ENCODE assay signal across 25 mouse cellular contexts in the genomic region with DNA sequence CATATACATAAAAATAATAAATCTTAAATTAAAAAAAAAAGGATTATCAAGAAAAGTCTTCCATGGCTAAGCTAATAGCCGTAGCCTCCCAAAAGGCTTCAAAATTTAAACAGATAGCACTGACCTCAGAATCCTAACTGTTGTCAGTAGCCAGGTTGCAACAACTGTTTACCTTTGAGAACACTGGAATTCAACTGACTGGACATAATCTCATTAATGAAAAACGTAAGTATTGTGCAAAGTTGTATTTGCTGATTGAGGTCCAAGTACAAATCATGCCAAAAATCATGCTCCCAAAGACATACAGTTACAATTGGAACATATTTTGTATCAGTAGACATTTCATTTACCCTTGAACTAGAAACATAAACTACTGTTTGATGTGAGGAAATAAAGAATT. TPM values are rescaled to one million over a fixed set of nuclear protein-coding genes. Genes with fewer than 3 reads are reported as not detected.
"Had no signal": no experiment of that assay in that cellular context is flagged by ENCODE, and none has a peak within 500 bp of the region (broad histone marks: within the 10 kb centered on the region; RNA-seq: fewer than 3 reads in every experiment).

No protein-coding gene starts in this region.

- H3K27me3 ChIP-seq: neural tube, embryonic 13.5 days; neural tube, embryonic 15.5 days; stomach, embryonic 15.5 days had no signal

- H3K4me1 ChIP-seq: neural tube, embryonic 13.5 days; neural tube, embryonic 15.5 days; stomach, embryonic 15.5 days had no signal

- H3K4me3 ChIP-seq: neural tube, embryonic 13.5 days; neural tube, embryonic 15.5 days; stomach, embryonic 15.5 days had no signal

- H3K9me3 ChIP-seq: neural tube, embryonic 13.5 days; neural tube, embryonic 15.5 days; stomach, embryonic 15.5 days had no signal

- H3K4me2 ChIP-seq: neural tube, embryonic 13.5 days; neural tube, embryonic 15.5 days; stomach, embryonic 15.5 days had no signal

- H3K36me3 ChIP-seq: neural tube, embryonic 13.5 days; neural tube, embryonic 15.5 days; stomach, embryonic 15.5 days had no signal

- H3K27ac ChIP-seq: neural tube, embryonic 13.5 days; neural tube, embryonic 15.5 days; stomach, embryonic 15.5 days; stomach, postnatal 0 days had no signal

- DNase-seq: retina, postnatal 1 day; right cerebral cortex, adult 18-20 months; right cerebral cortex, postnatal 14 days; right cerebral cortex, postnatal 25 days; right cerebral cortex, postnatal 4 days; spleen, adult 18-20 months; thymus, adult 18-20 months; thymus, adult 2 months; thymus, postnatal 14 days; thymus, postnatal 25 days; thymus, postnatal 36 days; thymus, postnatal 4 days had no signal

- H3K9ac ChIP-seq: neural tube, embryonic 13.5 days; neural tube, embryonic 15.5 days; stomach, embryonic 15.5 days had no signal

RNA-seq across cellular contexts. Expression of a gene that starts 0.8 kb away (rescaled TPM):
- total RNA-seq: neutrophil, adult 5-6 weeks had no signal
- polyA plus RNA-seq: neural tube, embryonic 13.5 days; neural tube, embryonic 14.5 days; neural tube, embryonic 15.5 days; small intestine, adult 2 months; spleen, adult 2 months; stomach, embryonic 14.5 days; stomach, embryonic 15.5 days; stomach, embryonic 16.5 days; stomach, postnatal 0 days; testis, adult 2 months; thymus, adult 2 months; thymus, postnatal 0 days had no signal

RNA-seq across cellular contexts. Expression of a gene that starts 34.0 kb away (rescaled TPM):
- total RNA-seq: neutrophil, adult 5-6 weeks had no signal
- polyA plus RNA-seq: neural tube, embryonic 13.5 days; neural tube, embryonic 14.5 days; neural tube, embryonic 15.5 days; small intestine, adult 2 months; spleen, adult 2 months; stomach, embryonic 14.5 days; stomach, embryonic 15.5 days; stomach, embryonic 16.5 days; stomach, postnatal 0 days; testis, adult 2 months; urinary bladder, adult 2 months had no signal
